Mouse (Mus musculus): ENCODE measurements around the gene Cx3cl1. TPM values are rescaled to one million over a fixed set of nuclear protein-coding genes. Genes with fewer than 3 reads are reported as not detected.

The Cx3cl1 gene
- polyA plus RNA-seq, 1 experiment from 2014 or later = 5.3 TPM

DNA sequence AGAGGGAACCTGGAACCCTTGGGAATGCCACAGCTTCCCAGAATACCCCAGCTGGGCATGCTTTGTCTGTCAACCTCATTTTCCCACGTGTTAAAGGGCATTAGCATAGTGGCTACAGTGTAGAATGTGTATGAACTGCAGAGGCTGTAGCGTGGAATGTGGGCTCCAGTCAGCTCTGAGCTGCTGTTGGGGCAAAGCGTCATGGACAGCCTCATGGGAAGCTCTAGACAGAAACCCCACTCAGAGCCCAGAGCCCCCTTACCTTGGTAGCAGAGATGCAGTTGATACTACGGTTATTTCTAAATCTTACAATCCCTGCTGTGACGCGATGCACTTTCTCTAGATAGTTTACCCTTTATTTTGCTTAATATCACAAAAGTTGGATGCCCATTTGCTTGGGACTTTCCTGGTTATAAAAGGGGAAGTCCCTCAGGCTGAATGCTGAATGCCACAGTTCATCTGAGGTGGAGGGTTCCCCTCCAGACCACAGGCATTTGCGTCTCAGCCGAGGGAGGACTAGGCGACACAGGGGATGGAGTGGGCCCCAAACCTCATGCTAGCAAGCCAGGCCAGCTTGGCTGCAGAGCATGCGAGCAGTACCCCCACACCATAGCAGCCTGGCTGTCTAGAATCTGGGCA, 7.2 kb downstream of the Cx3cl1 start:
- Histone ChIP-seq H3K36me3 (no peaks in the 10 kb centered on the region), H3K27ac (peak overlapping the region; percentile 56), H3K4me3 (no peak overlapping the region), H3K27me3 (ENCODE audit: low read depth, poor library complexity, severe bottlenecking) (peaks cover 19% of the 10 kb centered on the region), H3K9me3 (replicated peaks) (no peaks in the 10 kb centered on the region), H3K4me1 (peaks cover 29% of the 10 kb centered on the region)
- peak; percentile 28 for DNase-seq (ENCODE audit: low spot score)
- 81% methylated on average over 10 of the region's 10 CpGs for WGBS

DNA sequence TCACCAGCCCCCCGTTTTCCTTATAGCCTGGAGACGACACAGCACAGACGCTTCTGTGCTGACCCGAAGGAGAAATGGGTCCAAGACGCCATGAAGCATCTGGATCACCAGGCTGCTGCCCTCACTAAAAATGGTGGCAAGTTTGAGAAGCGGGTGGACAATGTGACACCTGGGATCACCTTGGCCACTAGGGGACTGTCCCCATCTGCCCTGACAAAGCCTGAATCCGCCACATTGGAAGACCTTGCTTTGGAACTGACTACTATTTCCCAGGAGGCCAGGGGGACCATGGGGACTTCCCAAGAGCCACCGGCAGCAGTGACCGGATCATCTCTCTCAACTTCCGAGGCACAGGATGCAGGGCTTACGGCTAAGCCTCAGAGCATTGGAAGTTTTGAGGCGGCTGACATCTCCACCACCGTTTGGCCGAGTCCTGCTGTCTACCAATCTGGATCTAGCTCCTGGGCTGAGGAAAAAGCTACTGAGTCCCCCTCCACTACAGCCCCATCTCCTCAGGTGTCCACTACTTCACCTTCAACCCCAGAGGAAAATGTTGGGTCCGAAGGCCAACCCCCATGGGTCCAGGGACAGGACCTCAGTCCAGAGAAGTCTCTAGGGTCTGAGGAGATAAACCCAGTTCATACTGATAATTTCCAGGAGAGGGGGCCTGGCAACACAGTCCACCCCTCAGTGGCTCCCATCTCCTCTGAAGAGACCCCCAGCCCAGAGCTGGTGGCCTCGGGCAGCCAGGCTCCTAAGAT, 7.9 kb downstream of the Cx3cl1 start:
- H3K27me3 ChIP-seq (ENCODE audit: low read depth, poor library complexity, severe bottlenecking) = peaks cover 12% of the 10 kb centered on the region
- peaks cover 27% of the 10 kb centered on the region for H3K4me1 ChIP-seq
- H3K36me3 ChIP-seq = no peaks in the 10 kb centered on the region
- H3K27ac ChIP-seq = peak overlapping the region; percentile 56; the same call in 1 of the 2 replicates
- no peaks in the 10 kb centered on the region for H3K9me3 ChIP-seq (replicated peaks)
- peak; percentile 28 for DNase-seq (ENCODE audit: low spot score)
- WGBS = 94% methylated on average over 16 of the region's 16 CpGs
- H3K4me3 ChIP-seq = no peak overlapping the region

DNA sequence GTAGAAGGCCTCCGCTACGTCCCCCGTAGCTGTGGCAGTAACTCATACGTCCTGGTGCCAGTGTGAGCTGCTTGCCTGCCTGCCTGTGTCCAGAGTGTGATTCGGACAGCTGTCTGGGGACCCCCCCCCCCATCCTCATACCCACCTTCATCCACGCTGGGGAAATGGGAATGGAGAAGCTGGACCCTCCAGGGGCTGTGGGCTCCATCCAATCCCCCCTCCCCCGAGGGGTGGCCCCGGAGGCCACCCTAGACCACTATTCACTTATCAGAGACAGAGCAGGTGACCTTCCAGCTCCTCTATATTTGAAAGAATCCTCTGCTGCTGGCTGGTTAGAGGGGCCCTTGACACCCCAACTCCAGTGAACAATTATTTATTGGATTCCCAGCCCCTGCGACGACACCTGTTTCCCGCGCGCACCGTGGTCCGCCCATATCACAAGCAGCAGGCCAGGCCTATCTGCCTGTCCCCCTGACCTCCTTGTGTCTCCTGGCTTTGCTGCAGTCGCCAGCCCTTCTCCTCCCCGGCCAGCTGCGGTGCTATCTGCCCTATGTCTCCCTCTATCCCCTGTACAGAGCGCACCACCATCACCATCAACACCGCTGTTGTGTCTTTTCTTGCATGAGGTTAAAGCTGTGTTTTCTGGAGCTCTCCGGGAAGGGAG, 8.8 kb downstream of the Cx3cl1 start:
- H3K27me3 ChIP-seq (ENCODE audit: low read depth, poor library complexity, severe bottlenecking) = peaks cover 3% of the 10 kb centered on the region; the same call in 1 of the 2 replicates
- WGBS = 83% methylated on average over 21 of the region's 21 CpGs

DNA sequence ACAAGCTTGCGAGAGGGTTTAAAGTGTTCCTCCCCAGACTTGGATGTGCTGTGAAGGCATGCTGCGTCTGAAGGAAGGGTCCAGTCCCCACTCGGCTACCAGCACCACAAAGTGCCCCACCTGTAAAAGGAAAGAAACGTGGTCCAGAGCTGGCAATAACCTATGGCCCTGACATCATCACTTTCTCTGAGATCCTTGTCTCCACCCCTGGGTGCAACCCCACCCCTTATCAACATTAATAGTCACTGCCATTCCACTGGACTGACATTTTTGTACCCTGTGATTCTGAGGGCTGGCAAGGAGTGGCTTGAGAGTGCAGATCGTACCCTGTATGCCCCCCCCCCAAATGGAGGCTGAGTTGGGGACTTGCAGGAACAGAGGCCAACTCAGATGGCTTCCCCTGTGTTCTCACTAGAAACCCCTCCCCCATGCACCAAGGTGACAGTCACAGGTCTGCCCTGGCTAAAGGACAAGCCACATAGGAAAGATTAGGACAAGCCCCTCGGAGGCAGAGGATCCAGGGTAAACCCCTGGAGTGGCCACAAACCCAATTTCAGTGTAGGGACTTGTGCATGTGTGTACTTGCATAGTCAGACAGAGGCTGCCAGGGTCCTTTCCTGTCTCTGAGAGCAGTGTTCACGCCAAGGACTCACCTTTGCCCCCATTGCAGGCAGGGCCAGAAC, 9.5 kb downstream of the Cx3cl1 start:
- peak overlapping the region; percentile 25 for H3K4me3 ChIP-seq
- no peak overlapping the region for H3K27ac ChIP-seq
- no peaks in the 10 kb centered on the region for H3K36me3 ChIP-seq
- no peaks in the 10 kb centered on the region for H3K9me3 ChIP-seq (replicated peaks)
- peaks cover 30% of the 10 kb centered on the region for H3K4me1 ChIP-seq
- WGBS = 56% methylated on average over 7 of the region's 7 CpGs
- DNase-seq (ENCODE audit: low spot score) = peak; percentile 26
- no peaks in the 10 kb centered on the region for H3K27me3 ChIP-seq (ENCODE audit: low read depth, poor library complexity, severe bottlenecking)

More for the DNA sequence above, 8.8 kb downstream of the Cx3cl1 start:
- no peaks in the 10 kb centered on the region for H3K36me3 ChIP-seq
- no peak for DNase-seq (ENCODE audit: low spot score)
- peaks cover 29% of the 10 kb centered on the region for H3K4me1 ChIP-seq
- no peaks in the 10 kb centered on the region for H3K9me3 ChIP-seq (replicated peaks)
- no peak overlapping the region for H3K27ac ChIP-seq
- no peak overlapping the region for H3K4me3 ChIP-seq

DNA sequence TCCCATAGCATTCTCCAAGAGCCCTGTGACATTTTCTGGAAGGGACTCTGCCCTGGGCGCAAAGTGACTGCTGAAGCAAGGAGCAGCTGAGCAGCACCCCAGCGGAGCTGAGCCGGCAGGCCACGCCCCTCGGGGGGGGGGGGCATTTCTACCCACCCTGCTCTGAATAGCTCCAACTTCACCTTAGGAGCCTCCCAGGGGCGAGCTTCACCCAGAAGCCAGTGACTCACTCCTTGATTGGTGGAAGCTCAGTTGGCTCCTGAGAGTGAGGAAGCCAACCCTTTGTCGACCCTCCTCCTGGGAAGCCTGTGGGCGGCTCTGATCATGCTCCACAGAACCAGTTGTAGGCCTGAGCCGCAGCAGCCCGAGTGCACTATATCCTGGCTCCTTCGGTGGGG, 10.0 kb downstream of the Cx3cl1 start:
- peak overlapping the region; percentile 25 for H3K4me3 ChIP-seq
- no peak overlapping the region for H3K27ac ChIP-seq
- H3K27me3 ChIP-seq (ENCODE audit: low read depth, poor library complexity, severe bottlenecking) = no peaks in the 10 kb centered on the region
- H3K9me3 ChIP-seq (replicated peaks) = no peaks in the 10 kb centered on the region
- 8% methylated on average over 11 of the region's 11 CpGs for WGBS
- no peak for DNase-seq (ENCODE audit: low spot score)
- peaks cover 30% of the 10 kb centered on the region for H3K4me1 ChIP-seq
- H3K36me3 ChIP-seq = no peaks in the 10 kb centered on the region

DNA sequence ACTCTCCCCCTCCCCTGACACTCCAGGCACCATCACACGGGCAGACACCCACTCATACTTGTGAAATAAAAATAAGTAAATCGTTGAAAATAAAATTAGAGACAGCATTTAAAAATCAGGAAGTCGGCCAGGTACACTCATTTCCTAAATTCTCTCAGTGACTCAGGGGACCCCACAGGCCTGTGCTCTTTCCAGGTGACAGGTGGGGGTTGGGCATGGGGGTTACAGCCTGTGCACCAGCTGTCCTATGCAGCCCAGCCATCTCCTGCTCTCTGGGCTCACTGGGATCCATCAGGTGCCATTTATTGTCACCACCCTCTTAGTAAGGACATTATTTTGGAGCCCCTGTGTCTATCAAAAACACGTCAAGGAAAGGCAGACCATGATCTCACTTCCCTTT, 12.1 kb downstream of the Cx3cl1 start:
- no peak overlapping the region for H3K4me3 ChIP-seq
- WGBS = 77% methylated on average over 4 of the region's 4 CpGs
- H3K27me3 ChIP-seq (ENCODE audit: low read depth, poor library complexity, severe bottlenecking) = no peaks in the 10 kb centered on the region
- H3K36me3 ChIP-seq = no peaks in the 10 kb centered on the region
- DNase-seq (ENCODE audit: low spot score) = no peak
- H3K27ac ChIP-seq = no peak overlapping the region
- H3K9me3 ChIP-seq (replicated peaks) = no peaks in the 10 kb centered on the region
- peaks cover 31% of the 10 kb centered on the region for H3K4me1 ChIP-seq

DNA sequence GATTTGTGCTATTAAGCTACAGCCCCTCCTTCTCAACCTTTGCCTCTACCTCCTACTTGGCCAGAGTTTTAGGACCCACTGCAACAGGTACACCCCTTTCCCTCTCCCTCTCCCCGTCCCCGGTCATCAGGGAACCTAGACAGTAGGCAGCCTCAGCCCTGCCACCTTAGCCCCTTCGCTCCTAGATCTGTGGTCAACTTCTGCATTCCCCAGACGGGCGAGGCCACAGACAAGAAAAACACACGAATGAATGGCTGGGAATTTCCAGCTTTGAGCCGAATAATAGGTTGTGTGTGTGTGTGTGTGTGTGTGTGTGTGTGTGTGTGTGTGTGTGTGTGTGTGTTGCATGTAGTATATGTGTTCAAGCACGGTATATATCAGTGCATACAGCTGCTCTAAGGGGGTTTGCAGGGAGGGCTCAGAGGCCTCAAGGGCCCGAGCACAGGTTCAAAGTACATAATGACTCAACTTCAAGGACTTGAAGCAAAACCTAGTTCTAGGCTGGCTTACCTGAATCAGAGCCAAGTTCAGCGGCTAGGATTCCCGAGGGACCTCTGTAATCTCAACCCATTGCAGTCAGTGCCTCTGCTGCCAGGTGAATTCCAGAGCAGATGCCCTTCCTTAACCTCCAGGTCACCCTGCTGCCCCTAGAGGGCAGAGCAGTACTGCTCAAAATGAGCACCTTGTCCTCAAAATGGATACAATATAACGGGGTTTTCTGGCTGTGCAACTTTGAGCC, 13.6 kb downstream of the Cx3cl1 start:
- Histone ChIP-seq H3K4me1 (peaks cover 26% of the 10 kb centered on the region), H3K27me3 (ENCODE audit: low read depth, poor library complexity, severe bottlenecking) (no peaks in the 10 kb centered on the region), H3K9me3 (replicated peaks) (no peaks in the 10 kb centered on the region), H3K36me3 (no peaks in the 10 kb centered on the region), H3K27ac (no peak overlapping the region), H3K4me3 (no peak overlapping the region)
- 71% methylated on average over 12 of the region's 12 CpGs for WGBS
- no peak for DNase-seq (ENCODE audit: low spot score)

DNA sequence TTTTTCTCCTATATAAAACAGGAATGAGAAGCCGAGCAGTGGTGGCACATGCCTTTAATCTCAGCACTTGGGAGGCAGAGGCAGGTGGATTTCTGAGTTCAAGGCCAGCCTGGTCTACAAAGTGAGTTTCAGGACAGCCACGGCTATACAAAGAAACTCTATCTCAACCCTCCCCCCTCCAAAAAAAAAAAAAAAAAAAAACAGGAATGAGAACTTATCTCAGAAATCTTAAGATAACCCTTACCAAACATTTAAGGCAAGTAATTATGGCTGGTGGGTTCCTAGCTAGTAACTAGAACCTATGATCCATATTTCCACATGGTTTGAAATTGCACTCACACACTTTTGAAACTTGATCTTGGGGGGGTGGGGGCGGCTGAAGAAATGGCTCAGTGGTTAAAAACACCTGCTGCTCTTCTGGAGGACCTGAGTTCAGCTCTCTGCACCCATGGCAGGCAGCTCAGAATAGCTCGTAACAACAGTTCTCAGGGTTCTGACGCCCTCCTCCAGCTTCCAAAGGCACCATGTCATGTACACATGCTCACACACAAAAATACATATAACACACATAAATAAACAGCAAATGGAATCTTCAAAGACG, 14.3 kb downstream of the Cx3cl1 start:
- WGBS = 74% methylated on average over 6 of the region's 6 CpGs
- no peak for DNase-seq (ENCODE audit: low spot score)

DNA sequence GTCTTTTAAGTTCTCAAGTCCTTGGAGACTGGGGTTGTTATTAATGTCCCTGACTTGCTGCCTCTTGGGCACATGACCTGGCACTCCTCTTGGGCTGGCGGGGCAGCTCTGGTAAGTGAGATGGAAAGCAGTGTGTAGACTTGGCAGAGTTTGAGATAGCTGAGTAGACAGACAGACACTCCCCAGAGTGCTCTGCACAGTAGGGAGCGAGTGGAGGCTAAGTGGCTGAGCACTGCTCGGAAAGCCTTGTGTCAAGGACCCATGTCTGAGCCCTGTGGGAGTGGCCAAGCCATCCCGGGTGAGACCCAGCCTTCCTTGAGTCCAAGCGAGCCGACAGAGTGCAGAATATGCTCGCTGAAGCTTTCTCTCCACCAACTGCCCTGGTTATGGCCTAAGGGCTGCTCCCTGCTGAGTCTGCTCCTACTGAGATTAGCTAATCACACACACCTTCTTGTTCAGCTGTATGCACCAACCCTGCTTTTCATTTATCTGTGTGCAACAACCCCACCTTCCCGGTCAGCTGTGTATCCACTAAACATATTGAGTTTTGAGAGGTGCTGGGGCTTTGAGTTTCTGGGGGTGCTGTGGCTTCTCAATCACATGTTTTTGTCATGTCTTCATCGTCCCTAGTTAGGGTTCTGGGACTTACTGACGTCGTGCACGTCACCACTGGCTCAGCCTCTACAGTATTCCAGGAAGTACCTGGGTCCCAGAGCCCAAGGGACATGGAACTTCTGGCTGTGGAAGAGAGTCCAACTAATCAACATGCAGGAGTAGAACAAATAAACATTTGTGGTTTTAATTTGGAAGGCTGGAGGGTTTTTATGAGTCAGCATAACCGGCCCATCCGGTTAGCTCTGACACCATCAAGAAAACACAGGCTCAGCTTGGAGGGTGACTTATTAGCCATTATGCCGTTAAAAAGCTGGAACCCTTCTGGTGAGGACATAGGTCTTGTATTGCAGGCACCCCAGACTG, 16.0 kb downstream of the Cx3cl1 start:
- Histone ChIP-seq H3K27ac (no peak overlapping the region), H3K9me3 (replicated peaks) (no peaks in the 10 kb centered on the region), H3K4me1 (peaks cover 15% of the 10 kb centered on the region), H3K27me3 (ENCODE audit: low read depth, poor library complexity, severe bottlenecking) (no peaks in the 10 kb centered on the region), H3K36me3 (no peaks in the 10 kb centered on the region), H3K4me3 (no peak overlapping the region)
- WGBS = 77% methylated on average over 15 of the region's 15 CpGs
- no peak for DNase-seq (ENCODE audit: low spot score)

More for the DNA sequence above, 14.3 kb downstream of the Cx3cl1 start:
- H3K9me3 ChIP-seq (replicated peaks) = no peaks in the 10 kb centered on the region
- no peaks in the 10 kb centered on the region for H3K36me3 ChIP-seq
- H3K4me1 ChIP-seq = peaks cover 25% of the 10 kb centered on the region
- H3K27me3 ChIP-seq (ENCODE audit: low read depth, poor library complexity, severe bottlenecking) = no peaks in the 10 kb centered on the region
- no peak overlapping the region for H3K4me3 ChIP-seq
- no peak overlapping the region for H3K27ac ChIP-seq

DNA sequence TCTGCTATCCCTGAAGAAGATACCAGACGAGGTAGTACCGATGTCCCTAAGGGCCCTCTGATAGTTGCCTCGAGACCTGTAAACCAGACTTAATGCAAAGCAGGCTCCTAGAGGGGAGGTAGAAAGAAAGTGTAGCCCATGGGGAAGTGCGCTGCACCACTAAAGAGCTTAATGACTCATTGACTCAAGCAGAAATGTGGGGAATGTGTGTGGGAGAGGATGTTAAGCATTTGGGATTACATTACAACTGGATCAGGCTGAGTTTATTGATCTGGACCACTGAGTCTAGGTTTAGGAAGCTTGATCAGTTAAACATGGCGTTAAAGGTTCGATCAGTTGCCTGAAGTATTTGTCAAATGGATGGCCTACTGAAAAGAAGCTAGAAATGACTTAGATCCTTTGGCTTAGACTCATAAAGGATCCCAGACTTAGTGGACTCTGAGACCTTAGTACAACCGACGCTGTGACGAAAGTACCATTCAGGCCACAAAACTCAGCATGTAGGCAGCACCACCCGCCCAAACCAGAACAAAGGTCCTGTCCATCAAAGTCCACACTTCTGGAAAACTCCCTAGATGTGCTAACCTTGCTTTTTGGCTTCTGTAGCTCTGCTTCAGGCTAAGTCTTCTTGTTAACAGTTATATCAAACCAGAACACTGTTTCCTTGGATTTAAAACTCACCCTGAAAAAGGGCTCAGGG, 17.6 kb downstream of the Cx3cl1 start:
- Histone ChIP-seq H3K27me3 (ENCODE audit: low read depth, poor library complexity, severe bottlenecking) (no peaks in the 10 kb centered on the region), H3K4me1 (peaks cover 15% of the 10 kb centered on the region), H3K27ac (no peak overlapping the region), H3K4me3 (no peak overlapping the region), H3K36me3 (no peaks in the 10 kb centered on the region), H3K9me3 (replicated peaks) (no peaks in the 10 kb centered on the region)
- DNase-seq (ENCODE audit: low spot score) = no peak
- 76% methylated on average over 10 of the region's 10 CpGs for WGBS

DNA sequence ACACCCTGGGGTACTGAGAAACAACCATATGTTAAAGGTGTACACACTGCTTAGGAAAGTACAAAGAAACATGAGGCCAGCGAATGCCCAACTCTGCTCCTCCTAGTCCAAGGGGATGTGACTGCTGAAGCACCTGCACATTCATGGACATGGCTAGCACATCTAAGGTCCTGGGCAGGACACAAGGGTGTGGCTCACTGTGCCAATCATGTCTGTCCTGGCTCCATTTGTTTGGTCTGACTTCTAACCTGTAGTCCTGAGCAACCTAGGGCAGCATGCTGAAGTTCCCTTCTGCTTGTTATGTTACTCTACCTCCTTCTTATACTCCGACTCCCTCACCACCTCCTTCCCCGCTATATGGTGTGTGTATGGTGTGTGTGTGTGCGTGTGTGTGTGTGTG, 22.6 kb downstream of the Cx3cl1 start:
- no peak overlapping the region for H3K4me3 ChIP-seq
- no peaks in the 10 kb centered on the region for H3K4me1 ChIP-seq
- WGBS = 89% methylated on average over 4 of the region's 4 CpGs
- no peak for DNase-seq (ENCODE audit: low spot score)
- no peaks in the 10 kb centered on the region for H3K9me3 ChIP-seq (replicated peaks)
- H3K36me3 ChIP-seq = no peaks in the 10 kb centered on the region
- no peak overlapping the region for H3K27ac ChIP-seq
- H3K27me3 ChIP-seq (ENCODE audit: low read depth, poor library complexity, severe bottlenecking) = no peaks in the 10 kb centered on the region
